Mouse (Mus musculus) lung, adult 2 months (tissue): ENCODE results near the gene Gm49369. TPM values are rescaled to one million over a fixed set of nuclear protein-coding genes. Genes with fewer than 3 reads are reported as not detected.

Experiments used
- DNase-seq: peaks from one replicate; pipeline ENCODE4 v3.0.0; 2022
- H3K4me1 ChIP-seq: fragments of 200-500 bp; 2 replicates; pipeline ENCODE4 v1.6.1; 2011; ENCODE audit warnings: low read length; ENCODE audit not compliant: control insufficient read depth, insufficient read depth
- H3K4me3 ChIP-seq: fragments of 200-500 bp; replicated peaks from 2 replicates; pipeline ENCODE3; 2011; ENCODE audit warnings: low read depth, mild to moderate bottlenecking, control low read depth, low read length; ENCODE audit errors: extremely low read depth
- CTCF ChIP-seq: fragments of 200-500 bp; IDR thresholded peaks from 2 replicates; pipeline ENCODE4 v1.5.1; 2011; ENCODE audit warnings: mild to moderate bottlenecking, low read length, control low read depth; ENCODE audit not compliant: insufficient read depth
- POLR2A ChIP-seq: fragments of 200-500 bp; IDR thresholded peaks from 2 replicates; pipeline ENCODE4 v1.6.1; 2011; ENCODE audit warnings: low read depth, mild to moderate bottlenecking, control low read depth, low read length, borderline replicate concordance; ENCODE audit errors: extremely low read depth
- WGBS: fragments of 180-500 bp; shearing (Covaris S2); methylation state at CpG from one replicate; pipeline ENCODE4 v1.1.7; 2018; 5-methylcytosine and 5-hydroxymethylcytosine counted together
- polyA plus RNA-seq: library from polyadenylated mRNA; depleted of rRNA; stranded (reverse); fragments of >200 nt; gene quantifications from 2 replicates; pipeline ENCODE4 v1.2.3, GENCODE M21; 2012

Gm49369 gene
- polyA plus RNA-seq, 1 experiment = 0.24 TPM

- no peak for TF ChIP-seq CTCF
- peak; percentile 95 for TF ChIP-seq POLR2A
- H3K4me3 ChIP-seq = peak within 1 kb of the TSS; percentile 94
- peaks cover 9% of the 10 kb centered on the region for H3K4me1 ChIP-seq
- DNase-seq = peak; percentile 97
- WGBS = under 1% methylated on average over 55 of the region's 55 CpGs
Observed at GRCm38 (mm10) chr7:142387419-142388148, 5.1 kb upstream of the Gm49369 start, which contains the start of gene Ctsd. Gene Ctsd, minus strand, starts transcription at chr7:142388038.

GRCm38 (mm10) chr7:142386621-142387201 is 4.2 kb upstream of the Gm49369 start:
- H3K4me1 ChIP-seq = peaks cover 9% of the 10 kb centered on the region
- peak overlapping the region; percentile 94 for H3K4me3 ChIP-seq
- TF ChIP-seq CTCF = no peak
- TF ChIP-seq POLR2A = no peak
- DNase-seq = no peak
- 22% methylated on average over 6 of the region's 6 CpGs for WGBS

GRCm38 (mm10) chr7:142385742-142386403 is 3.4 kb upstream of the Gm49369 start:
- peaks cover 9% of the 10 kb centered on the region for H3K4me1 ChIP-seq
- TF ChIP-seq POLR2A = no peak
- TF ChIP-seq CTCF = no peak
- no peak for DNase-seq
- 68% methylated on average over 3 of the region's 3 CpGs for WGBS
- peak overlapping the region; percentile 21 for H3K4me3 ChIP-seq

- no peak for DNase-seq
- H3K4me3 ChIP-seq = no peak overlapping the region
- TF ChIP-seq CTCF (no peak), POLR2A (no peak)
- peaks cover 9% of the 10 kb centered on the region for H3K4me1 ChIP-seq
- WGBS = 65% methylated on average over 10 of the region's 10 CpGs
Observed at GRCm38 (mm10) chr7:142384306-142384705, 1.8 kb upstream of the Gm49369 start.

- no peak overlapping the region for H3K4me3 ChIP-seq
- TF ChIP-seq POLR2A = no peak
- TF ChIP-seq CTCF = no peak
- no peak for DNase-seq
- peaks cover 5% of the 10 kb centered on the region; the same call in 1 of the 2 replicates for H3K4me1 ChIP-seq
- WGBS = 72% methylated on average over 4 of the region's 4 CpGs
Observed at GRCm38 (mm10) chr7:142381175-142381574, 1.3 kb downstream of the Gm49369 start.

GRCm38 (mm10) chr7:142379186-142379585 is 3.3 kb downstream of the Gm49369 start:
- DNase-seq = no peak
- H3K4me1 ChIP-seq = no peaks in the 10 kb centered on the region
- WGBS = 68% methylated on average over 6 of the region's 6 CpGs
- no peak for TF ChIP-seq POLR2A
- TF ChIP-seq CTCF = no peak
- H3K4me3 ChIP-seq = no peak overlapping the region

- 73% methylated on average over 14 of the region's 14 CpGs for WGBS
- Histone ChIP-seq H3K4me1 (peaks cover 2% of the 10 kb centered on the region; the same call in 1 of the 2 replicates), H3K4me3 (no peak overlapping the region)
- DNase-seq = no peak
- no peak for TF ChIP-seq POLR2A
- TF ChIP-seq CTCF = no peak
Observed at GRCm38 (mm10) chr7:142377233-142377925, 5.1 kb downstream of the Gm49369 start.

GRCm38 (mm10) chr7:142376096-142376495 is 6.4 kb downstream of the Gm49369 start:
- H3K4me1 ChIP-seq = peaks cover 2% of the 10 kb centered on the region
- no peak for DNase-seq
- 78% methylated on average over 4 of the region's 4 CpGs for WGBS
- H3K4me3 ChIP-seq = no peak overlapping the region
- TF ChIP-seq CTCF (no peak), POLR2A (no peak)

GRCm38 (mm10) chr7:142375261-142375724 is 7.2 kb downstream of the Gm49369 start:
- Histone ChIP-seq H3K4me1 (peaks cover 2% of the 10 kb centered on the region), H3K4me3 (no peak overlapping the region)
- no peak for TF ChIP-seq CTCF
- no peak for TF ChIP-seq POLR2A
- no peak for DNase-seq
- WGBS = 61% methylated on average over 6 of the region's 6 CpGs
